Mouse (Mus musculus) CH12.LX (cell line): Measurements from ENCODE around the gene Bmf. TPM values are rescaled to one million over a fixed set of nuclear protein-coding genes. Genes with fewer than 3 reads are reported as not detected.
A peak's percentile ranks its signal among the peaks of the same experiment; 100 is the strongest.

Experiments used
- DNase-seq: peaks from one replicate; pipeline ENCODE4 v3.0.0-alpha.2; 2013; ENCODE audit errors: extremely low read depth
- H3K27ac ChIP-seq: 2 replicates; pipeline ENCODE4 v1.5.1; 2012; ENCODE audit warnings: low read depth, mild to moderate bottlenecking, control low read depth, moderate library complexity; ENCODE audit not compliant: insufficient read depth
- H3K27me3 ChIP-seq: replicated peaks from 2 replicates; pipeline ENCODE3; 2012; ENCODE audit warnings: inconsistent platforms
- H3K36me3 ChIP-seq, 2 experiments: replicated peaks in 1 of 2; 2 replicates each; pipeline versions ENCODE3 to v1.6.1; 2012; ENCODE audit warnings: inconsistent platforms in 1 of 2, low read length in 1 of 2, mild to moderate bottlenecking in 1 of 2, mixed read lengths in 1 of 2, moderate library complexity in 1 of 2; ENCODE audit not compliant: control insufficient read depth in 1 of 2, insufficient read depth in 1 of 2
- H3K4me1 ChIP-seq, 2 experiments: 2 replicates each; pipeline ENCODE4 v1.6.1; 2012; ENCODE audit warnings: inconsistent platforms in 1 of 2, moderate library complexity in 1 of 2; ENCODE audit not compliant: insufficient read depth in 2 of 2, control insufficient read depth in 1 of 2
- H3K4me2 ChIP-seq: 2 replicates; pipeline ENCODE4 v1.6.1; 2012; ENCODE audit warnings: low read depth, mild to moderate bottlenecking, control low read depth; ENCODE audit not compliant: poor library complexity, insufficient read depth, severe bottlenecking
- H3K4me3 ChIP-seq, 3 experiments: fragments of 150-350 bp in 1 of 3; sonication (generic) in 1 of 3; replicated peaks in 1 of 3; 2 replicates each; pipeline versions ENCODE3 to v1.5.1; 2011 to 2012; ENCODE audit warnings: low read depth in 2 of 3, low read length in 2 of 3, mild to moderate bottlenecking in 2 of 3, moderate library complexity in 2 of 3, control low read depth in 1 of 3, improper control_type of control experiment in 1 of 3, inconsistent platforms in 1 of 3, mixed read lengths in 1 of 3; ENCODE audit not compliant: poor library complexity in 1 of 3
- H3K79me2 ChIP-seq: replicated peaks from 2 replicates; pipeline ENCODE4 v1.6.1; 2012; ENCODE audit warnings: mild to moderate bottlenecking, moderate library complexity; ENCODE audit not compliant: control insufficient read depth, poor library complexity, insufficient read depth, severe bottlenecking; ENCODE audit errors: extremely low read depth
- H3K9ac ChIP-seq: 2 replicates; pipeline ENCODE4 v1.6.1; 2012; ENCODE audit warnings: low read depth, mild to moderate bottlenecking, control low read depth, moderate library complexity; ENCODE audit not compliant: insufficient read depth
- H3K9me3 ChIP-seq: replicated peaks from 2 replicates; pipeline ENCODE3; 2012; ENCODE audit warnings: low read length, inconsistent platforms, mixed read lengths
- BHLHE40 ChIP-seq: IDR thresholded peaks from 2 replicates; pipeline ENCODE4 v1.6.1; 2011; ENCODE audit warnings: mild to moderate bottlenecking, low read depth, low read length, improper control_type of control experiment
- CHD1 ChIP-seq: IDR thresholded peaks from 2 replicates; pipeline ENCODE4 v1.6.1; 2012; ENCODE audit warnings: low read depth, low read length, improper control_type of control experiment, inconsistent platforms
- CHD2 ChIP-seq: IDR thresholded peaks from 2 replicates; pipeline ENCODE4 v1.6.1; 2011; ENCODE audit warnings: low read length, improper control_type of control experiment
- E2F4 ChIP-seq: IDR thresholded peaks from 2 replicates; pipeline ENCODE4 v1.6.1; 2011; ENCODE audit warnings: low read depth, low read length, improper control_type of control experiment; ENCODE audit not compliant: insufficient replicate concordance
- ELF1 ChIP-seq: IDR thresholded peaks from 2 replicates; pipeline ENCODE4 v1.6.1; 2014; ENCODE audit warnings: low read depth, mild to moderate bottlenecking, inconsistent platforms, low read length, improper control_type of control experiment
- EP300 ChIP-seq: IDR thresholded peaks from 2 replicates; pipeline ENCODE4 v1.6.1; 2011; ENCODE audit warnings: low read length, improper control_type of control experiment
- ETS1 ChIP-seq: conservative IDR thresholded peaks from 2 replicates; pipeline ENCODE4 v1.6.1; 2012; ENCODE audit warnings: low read depth, mild to moderate bottlenecking, inconsistent platforms, low read length, improper control_type of control experiment, moderate library complexity
- HCFC1 ChIP-seq: IDR thresholded peaks from 2 replicates; pipeline ENCODE4 v1.6.1; 2012; ENCODE audit warnings: low read depth, mild to moderate bottlenecking, inconsistent platforms, low read length, improper control_type of control experiment
- IRF4 ChIP-seq: IDR thresholded peaks from 2 replicates; pipeline ENCODE4 v1.6.1; 2014; ENCODE audit warnings: low read depth, mild to moderate bottlenecking, inconsistent platforms, low read length, improper control_type of control experiment
- JUN ChIP-seq: IDR thresholded peaks from 2 replicates; pipeline ENCODE4 v1.6.1; 2011; ENCODE audit warnings: low read depth, mild to moderate bottlenecking, low read length, improper control_type of control experiment, moderate library complexity; ENCODE audit not compliant: insufficient read depth
- JUND ChIP-seq: conservative IDR thresholded peaks from 2 replicates; pipeline ENCODE4 v1.6.1; 2011; ENCODE audit warnings: low read depth, low read length, improper control_type of control experiment
- KAT2A ChIP-seq: IDR thresholded peaks from 2 replicates; pipeline ENCODE4 v1.6.1; 2012; ENCODE audit warnings: low read length, improper control_type of control experiment, inconsistent platforms; ENCODE audit not compliant: insufficient replicate concordance
- MAFK ChIP-seq: IDR thresholded peaks from 2 replicates; pipeline ENCODE4 v1.6.1; 2011; ENCODE audit warnings: low read length, improper control_type of control experiment; ENCODE audit not compliant: insufficient replicate concordance
- MAX ChIP-seq: IDR thresholded peaks from 2 replicates; pipeline ENCODE4 v1.6.1; 2011; ENCODE audit warnings: low read length, improper control_type of control experiment
- MAZ ChIP-seq: IDR thresholded peaks from 2 replicates; pipeline ENCODE4 v1.6.1; 2012; ENCODE audit warnings: low read depth, mild to moderate bottlenecking, inconsistent platforms, low read length, improper control_type of control experiment, moderate library complexity
- MEF2A ChIP-seq: IDR thresholded peaks from 2 replicates; pipeline ENCODE4 v1.6.1; 2014; ENCODE audit warnings: low read depth, mild to moderate bottlenecking, inconsistent platforms, low read length, improper control_type of control experiment, borderline replicate concordance
- MYC ChIP-seq: IDR thresholded peaks from 2 replicates; pipeline ENCODE4 v1.6.1; 2011; ENCODE audit warnings: low read depth, mild to moderate bottlenecking, improper control_type of control experiment, low read length
- NELFE ChIP-seq: IDR thresholded peaks from 2 replicates; pipeline ENCODE4 v1.6.1; 2011; ENCODE audit warnings: low read depth, low read length, improper control_type of control experiment
- RAD21 ChIP-seq: IDR thresholded peaks from 2 replicates; pipeline ENCODE4 v1.6.1; 2011; ENCODE audit warnings: low read depth, mild to moderate bottlenecking, low read length, improper control_type of control experiment, moderate library complexity
- SIN3A ChIP-seq: IDR thresholded peaks from 2 replicates; pipeline ENCODE4 v1.6.1; 2012; ENCODE audit warnings: low read length, improper control_type of control experiment, inconsistent platforms
- TCF12 ChIP-seq: IDR thresholded peaks from 2 replicates; pipeline ENCODE4 v1.6.1; 2014; ENCODE audit warnings: low read depth, mild to moderate bottlenecking, inconsistent platforms, low read length, improper control_type of control experiment
- UBTF ChIP-seq: IDR thresholded peaks from 2 replicates; pipeline ENCODE4 v1.6.1; 2012; ENCODE audit warnings: low read depth, mild to moderate bottlenecking, inconsistent platforms, low read length, improper control_type of control experiment, moderate library complexity
- USF1 ChIP-seq: IDR thresholded peaks from 2 replicates; pipeline ENCODE4 v1.6.1; 2014; ENCODE audit warnings: low read depth, mild to moderate bottlenecking, inconsistent platforms, low read length, improper control_type of control experiment
- ZC3H11A ChIP-seq: IDR thresholded peaks from 2 replicates; pipeline ENCODE4 v1.6.1; 2012; ENCODE audit warnings: low read depth, mild to moderate bottlenecking, inconsistent platforms, low read length, improper control_type of control experiment
- ZNF384 ChIP-seq: IDR thresholded peaks from 2 replicates; pipeline ENCODE4 v1.6.1; 2012; ENCODE audit warnings: low read depth, low read length, improper control_type of control experiment, inconsistent platforms
- dilution Hi-C: fragments of 300-500 bp; cut with MboI; formaldehyde crosslinking; loops from 2 replicates; pipeline ENCODE4 v1.14.3; 2020; ENCODE audit warnings: low sequenced_read_pairs; ENCODE audit not compliant: extremely low pct_unique_long_range_greater_than_20kb, extremely low pct_ligation_motif_present
- in situ Hi-C: fragments of 300-500 bp; cut with MboI; formaldehyde crosslinking; loops from 3 replicates; pipeline ENCODE4 v1.14.3; 2019; ENCODE audit warnings: low sequenced_read_pairs, low pct_ligation_motif_present, low pct_unique_long_range_greater_than_20kb, mixed read lengths
- polyA plus RNA-seq: library from polyadenylated mRNA; unstranded; fragments of >175 nt; gene quantifications from 2 replicates; pipeline ENCODE4 v1.2.1, GENCODE M21; 2012; ENCODE audit warnings: low read depth; ENCODE audit not compliant: insufficient read length
- total RNA-seq, 2 experiments: library from RNA; depleted of rRNA; stranded (reverse); fragments of 300-350 nt in 1 of 2; fragments of >200 nt in 1 of 2; gene quantifications; 2 replicates each; pipeline ENCODE4 v1.2.3; 2012 to 2014

Bmf gene
- total and polyA plus RNA-seq, 3 experiments = 1.4 to 5.6 (median 2.6) TPM

GRCm38 (mm10) chr2:118540691-118541117, 8.8 kb downstream of the Bmf start:
- peak overlapping the region; percentile 89 for H3K4me2 ChIP-seq
- H3K79me2 ChIP-seq = no peaks in the 10 kb centered on the region
- peak overlapping the region; percentile 46 for H3K9ac ChIP-seq
- no peaks in the 10 kb centered on the region for H3K36me3 ChIP-seq
- TF ChIP-seq TCF12 = peak; percentile 83
- no peak for TF ChIP-seq MAX
- TF ChIP-seq JUN = peak; percentile 96
- TF ChIP-seq JUND = peak; percentile 84
- TF ChIP-seq CHD1 = no peak
- no peak for TF ChIP-seq MAFK
- TF ChIP-seq ZNF384 = no peak
- peak; percentile 84 for TF ChIP-seq EP300
- no peak for TF ChIP-seq MAZ
- no peak for TF ChIP-seq KAT2A
- TF ChIP-seq CHD2 = peak; percentile 44; the same call in 1 of the 2 replicates
- no peak for TF ChIP-seq RAD21
- TF ChIP-seq HCFC1 = no peak
- no peak for TF ChIP-seq NELFE
- peak; percentile 99 for TF ChIP-seq MEF2A
- TF ChIP-seq IRF4 = peak; percentile 71; the same call in 1 of the 2 replicates
- no peak for TF ChIP-seq SIN3A
- TF ChIP-seq UBTF = no peak
- TF ChIP-seq MYC = no peak
- TF ChIP-seq E2F4 = no peak
- TF ChIP-seq USF1 = no peak
- TF ChIP-seq BHLHE40 = peak; percentile 74
- TF ChIP-seq ZC3H11A = no peak
- no peak for TF ChIP-seq ELF1
- TF ChIP-seq ETS1 = peak; percentile 83
- peaks cover 2% of the 10 kb centered on the region for H3K9me3 ChIP-seq
- peak; percentile 89 for DNase-seq
- H3K4me1 ChIP-seq = peaks cover 42 to 76% of the 10 kb centered on the region in 2 experiments
- no peaks in the 10 kb centered on the region for H3K27me3 ChIP-seq
- H3K4me3 ChIP-seq = no peak overlapping the region
- H3K27ac ChIP-seq = peak overlapping the region; percentile 78
- dilution Hi-C loops = no loop called here
- in situ Hi-C loops = loop anchor here (5.0 kb wide), 1 partner anchor 53 kb away; no protein-coding TSS in a partner anchor
